Mouse (Mus musculus) layer of hippocampus, postnatal 14 days (tissue): Measurements from ENCODE around the gene Eid3. TPM values are rescaled to one million over a fixed set of nuclear protein-coding genes. Genes with fewer than 3 reads are reported as not detected.
A peak's percentile ranks its signal among the peaks of the same experiment; 100 is the strongest.

Source experiments
- DNase-seq, 2 experiments: peaks; one replicate each; pipeline ENCODE4 v3.0.0; 2021 to 2022; ENCODE audit warnings: low spot score in 2 of 2, mixed read lengths in 1 of 2
- total RNA-seq, 2 experiments: library from RNA; stranded (reverse); gene quantifications; 2 replicates each; pipeline ENCODE4 v1.2.3; 2021

Gene Eid3
- total RNA-seq, 2 experiments from 2014 or later = 1.8 to 2.8 TPM

DNA sequence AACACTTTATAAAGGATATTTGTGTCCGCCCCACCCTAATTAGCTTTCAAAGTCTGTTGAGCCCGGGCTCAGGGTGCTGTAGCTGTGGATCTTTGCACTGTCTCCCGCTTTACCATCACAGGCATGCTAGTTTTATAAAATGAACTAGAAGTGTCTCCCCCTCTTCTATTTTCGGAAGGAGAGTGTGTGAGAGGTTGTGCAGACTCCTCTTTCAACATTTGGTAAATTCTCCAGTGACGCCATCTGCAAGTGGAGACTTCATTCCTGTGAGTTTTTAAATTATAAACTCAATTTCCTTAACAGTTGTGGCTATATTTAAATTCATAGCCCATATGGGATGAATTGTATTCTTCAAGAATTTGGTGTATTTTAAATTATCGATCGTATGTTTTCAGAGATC, 42.1 kb downstream of the Eid3 start:
- DNase-seq = no peak

DNA sequence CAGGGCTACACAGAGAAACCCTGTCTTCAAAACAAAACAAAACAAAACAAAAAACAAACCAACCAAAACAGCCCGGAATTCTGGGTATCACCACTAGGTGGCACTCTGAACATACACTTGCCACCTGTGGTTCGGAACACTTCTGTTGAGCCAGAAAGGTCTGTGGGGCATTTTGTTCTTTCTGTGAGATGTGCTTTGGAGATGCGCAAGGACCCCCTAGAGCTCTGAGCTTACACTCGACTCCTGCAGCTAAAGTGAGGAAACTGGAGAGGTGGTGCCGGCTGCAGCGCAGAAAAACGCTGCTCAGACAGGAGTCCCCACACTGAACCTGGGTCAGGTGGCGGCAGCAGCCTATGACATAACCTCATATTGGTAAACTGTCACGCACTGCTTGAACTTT, 43.0 kb downstream of the Eid3 start:
- DNase-seq = peak; percentile 74 to 77

DNA sequence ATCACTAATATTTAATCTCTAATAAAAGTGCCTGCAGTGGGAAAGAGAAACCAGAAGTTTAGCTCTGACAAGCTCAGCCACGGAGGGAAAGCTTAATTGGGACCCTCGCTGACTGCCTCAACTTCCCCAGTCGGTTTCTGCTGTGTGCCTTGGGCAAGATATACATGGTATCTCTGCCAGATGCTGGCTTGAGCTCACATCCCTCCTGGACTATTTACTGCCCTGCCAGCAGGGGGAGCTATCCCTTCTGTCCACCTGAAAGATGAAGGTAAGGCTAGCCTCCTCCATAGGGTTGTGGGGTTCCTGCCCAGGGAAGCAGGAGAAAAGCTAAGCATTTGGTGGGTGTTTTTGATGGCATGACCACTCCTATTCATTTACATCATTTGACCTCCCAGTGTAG, 43.8 kb downstream of the Eid3 start:
- DNase-seq = no peak

DNA sequence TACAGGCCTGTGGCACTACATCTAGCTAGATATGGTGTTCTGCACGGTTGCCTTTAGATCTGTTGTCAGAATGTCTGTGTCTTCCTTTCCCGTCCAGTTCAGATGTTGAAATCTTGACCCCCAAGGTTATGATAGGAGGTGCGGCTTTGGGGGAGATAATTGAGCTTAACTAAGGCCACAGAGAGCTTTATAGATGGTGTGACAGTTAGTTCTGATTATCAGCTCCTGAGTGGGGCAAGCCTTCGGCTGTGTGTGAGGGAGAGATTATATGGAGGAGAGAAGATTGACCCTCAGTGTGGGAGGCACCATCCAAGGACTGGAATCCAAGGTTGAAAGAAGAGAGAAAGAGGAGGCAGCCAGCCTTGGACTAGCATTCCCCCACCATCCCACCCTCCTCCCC, 46.8 kb downstream of the Eid3 start:
- no peak for DNase-seq

DNA sequence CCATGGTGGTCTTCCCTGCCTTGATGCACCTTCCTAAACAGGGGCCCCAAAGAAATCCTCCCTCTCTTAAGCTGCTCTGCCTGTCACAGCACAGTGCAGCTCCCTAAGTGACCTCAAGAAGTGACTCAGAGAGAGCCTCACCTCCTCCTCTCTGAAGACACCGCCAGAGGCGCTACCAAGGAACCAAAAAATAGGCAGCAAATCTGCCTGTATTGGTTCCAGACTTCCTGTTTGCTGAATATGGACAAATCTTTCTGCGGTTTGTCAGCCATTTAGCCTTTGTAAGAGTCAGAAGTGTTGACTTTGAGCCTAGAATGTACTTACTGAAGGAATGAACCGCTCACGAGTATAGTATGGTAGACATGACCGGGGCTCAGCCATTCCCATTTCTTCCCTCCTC, 47.3 kb downstream of the Eid3 start:
- no peak for DNase-seq

Other genes starting within 250 kb of the Eid3 start
- gene 1190007I07Rik, start 243.4 kb upstream of the Eid3 start, total RNA-seq = 10 to 100 TPM; 17.0 to 20.8 TPM
- 10 to 100 TPM; 62.3 to 66.8 TPM for gene Tdg, start 236.8 kb upstream of the Eid3 start, total RNA-seq
- 1 to 10 TPM; 6.8 to 7.2 TPM for gene Glt8d2, start 176.0 kb upstream of the Eid3 start, total RNA-seq
- 10 to 100 TPM; 35.5 to 36.2 TPM for gene Hcfc2, start 170.5 kb upstream of the Eid3 start, total RNA-seq
- 10 to 100 TPM; 50.2 to 63.3 TPM for gene Nfyb, start 102.5 kb upstream of the Eid3 start, total RNA-seq
- gene Txnrd1, start 32.7 kb upstream of the Eid3 start, total RNA-seq = 10 to 100 TPM; 57.7 to 62.8 TPM
- 10 to 100 TPM; 59.8 to 61.9 TPM for gene Chst11, start 118.9 kb downstream of the Eid3 start, total RNA-seq